Mouse (Mus musculus) adrenal gland (tissue): Measurements from ENCODE around the gene Caprin2.

Experiments used
- intact Hi-C: fragments of 180-260 bp; cut with DNase I; formaldehyde crosslinking; loops from one replicate; pipeline ENCODE4 v1.15.1; 2025
- long read RNA-seq, 2 experiments: library from polyadenylated mRNA; unstranded; transcript quantifications; one replicate each; pipeline ENCODE4 v2.0.0; 2020; ENCODE audit warnings: borderline replicate concordance in 1 of 2; ENCODE audit not compliant: insufficient replicate concordance in 1 of 2

The Caprin2 gene
- long read RNA-seq, experiment 1, partial matches to known transcripts = 2 of 3 reads
- long read RNA-seq, experiment 1, other reads (novel, unspliced or antisense) = 1 of 3 reads
- long read RNA-seq, experiment 2 = 0 reads

GRCm38 (mm10) chr6:148895773-148896506 lies at the start of gene Caprin2:
Caprin2 (minus strand) TSS chr6:148896237.
- intact Hi-C loops = loop anchor here (10.0 kb wide), 1 partner anchor 681 kb away; the partner anchor contains the start of gene Ergic2

GRCm38 (mm10) chr6:148944767-148945508 lies 48.9 kb upstream of the Caprin2 start:
- intact Hi-C loops = loop anchor here (10.0 kb wide), 1 partner anchor 160 kb away; the partner anchor contains the start of gene Dennd5b

GRCm38 (mm10) chr6:148944344-148944766 lies 48.3 kb upstream of the Caprin2 start:
- intact Hi-C loops = loop anchor here (10.0 kb wide), 1 partner anchor 160 kb away; the partner anchor contains the start of gene Dennd5b

- intact Hi-C loops = loop anchor here (10.0 kb wide), 1 partner anchor 161 kb away; the partner anchor contains the start of gene Dennd5b
These were observed 47.7 kb upstream of the Caprin2 start for GRCm38 (mm10) chr6:148943695-148944094.

- intact Hi-C loops = loop anchor here (10.0 kb wide), 1 partner anchor 162 kb away; the partner anchor contains the start of gene Dennd5b
These were observed 46.4 kb upstream of the Caprin2 start for GRCm38 (mm10) chr6:148942406-148942805.

- intact Hi-C loops = loop anchor here (10.0 kb wide), 1 partner anchor 163 kb away; the partner anchor contains the start of gene Dennd5b
These were observed 45.8 kb upstream of the Caprin2 start for GRCm38 (mm10) chr6:148941880-148942279.

- intact Hi-C loops = loop anchor here (10.0 kb wide), 1 partner anchor 164 kb away; the partner anchor contains the start of gene Dennd5b
These were observed 44.3 kb upstream of the Caprin2 start for GRCm38 (mm10) chr6:148940383-148940782.

GRCm38 (mm10) chr6:148937693-148938092 lies 41.7 kb upstream of the Caprin2 start:
- intact Hi-C loops = no loop called here

GRCm38 (mm10) chr6:148934961-148935590 lies 39.0 kb upstream of the Caprin2 start:
- intact Hi-C loops = no loop called here

- intact Hi-C loops = no loop called here
These were observed 35.2 kb upstream of the Caprin2 start for GRCm38 (mm10) chr6:148931281-148931680.

- intact Hi-C loops = loop anchor here (5.0 kb wide), 1 partner anchor 217 kb away; no protein-coding TSS in a partner anchor
These were observed 22.9 kb upstream of the Caprin2 start for GRCm38 (mm10) chr6:148918841-148919398.

GRCm38 (mm10) chr6:148917672-148918071 lies 21.6 kb upstream of the Caprin2 start:
- intact Hi-C loops = loop anchor here (5.0 kb wide), 1 partner anchor 215 kb away; no protein-coding TSS in a partner anchor

GRCm38 (mm10) chr6:148916817-148917216 lies 20.8 kb upstream of the Caprin2 start:
- intact Hi-C loops = loop anchor here (5.0 kb wide), 1 partner anchor 215 kb away; no protein-coding TSS in a partner anchor

GRCm38 (mm10) chr6:148913938-148914337 lies 17.9 kb upstream of the Caprin2 start:
- intact Hi-C loops = loop anchor here (5.0 kb wide), 1 partner anchor 122 kb away; no protein-coding TSS in a partner anchor

GRCm38 (mm10) chr6:148911906-148912305 lies 15.9 kb upstream of the Caprin2 start:
- intact Hi-C loops = loop anchor here (5.0 kb wide), 1 partner anchor 120 kb away; no protein-coding TSS in a partner anchor

- intact Hi-C loops = no loop called here
These were observed 10.9 kb upstream of the Caprin2 start for GRCm38 (mm10) chr6:148906958-148907357.

- intact Hi-C loops = no loop called here
These were observed 6.7 kb upstream of the Caprin2 start for GRCm38 (mm10) chr6:148902728-148903127.

GRCm38 (mm10) chr6:148896507-148896851 lies 442 bp upstream of the Caprin2 start:
- intact Hi-C loops = loop anchor here (10.0 kb wide), 1 partner anchor 682 kb away; the partner anchor contains the start of gene Ergic2

GRCm38 (mm10) chr6:148894888-148895772 lies 907 bp downstream of the Caprin2 start:
- intact Hi-C loops = loop anchor here (10.0 kb wide), 1 partner anchor 680 kb away; the partner anchor contains the start of gene Ergic2
